Mouse (Mus musculus): ENCODE measurements around the gene Dennd1a. TPM values are rescaled to one million over a fixed set of nuclear protein-coding genes. Genes with fewer than 3 reads are reported as not detected.

Dennd1a gene
- polyA plus RNA-seq, 1 experiment from 2014 or later, result 10.3 TPM

DNA sequence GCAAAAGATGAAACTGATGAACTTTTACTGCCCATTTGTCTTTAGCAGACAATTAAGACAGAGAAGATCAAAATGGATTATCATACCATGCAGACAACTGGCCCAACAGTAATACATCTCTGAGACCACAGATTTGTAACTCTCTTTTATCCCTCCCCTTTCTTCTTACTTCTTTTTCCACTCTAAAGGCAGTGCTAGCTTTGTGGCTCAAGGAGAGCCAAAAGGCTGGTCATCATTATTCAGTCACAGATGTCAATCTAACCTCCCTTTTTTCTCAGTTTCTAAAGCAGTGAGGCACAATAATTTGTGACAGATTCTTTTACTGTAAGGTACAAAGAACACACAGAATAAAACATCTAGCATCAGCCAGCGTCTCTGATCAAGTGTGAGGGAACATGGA, 130.2 kb downstream of the Dennd1a start:
- H3K4me1 ChIP-seq (replicated peaks; ENCODE audit: control insufficient read depth, insufficient read depth, low read length), result no peaks in the 10 kb centered on the region
- no peaks in the 10 kb centered on the region for H3K36me3 ChIP-seq (ENCODE audit: control insufficient read depth, insufficient read depth)
- no peak for TF ChIP-seq CTCF (IDR thresholded peaks at IDR 0.05; ENCODE audit: low read depth)
- H3K4me3 ChIP-seq (ENCODE audit: low read depth, low read length), result no peak overlapping the region
- H3K27ac ChIP-seq (ENCODE audit: low read depth, low read length), result no peak overlapping the region
- H3K27me3 ChIP-seq (replicated peaks; ENCODE audit: control insufficient read depth, insufficient read depth, low read length), result no peaks in the 10 kb centered on the region
- H3K9ac ChIP-seq (ENCODE audit: low read depth, low read length), result no peak overlapping the region
- H3K4me2 ChIP-seq (replicated peaks; ENCODE audit: low read depth), result no peak overlapping the region
- ATAC-seq, result no peak
- no peaks in the 10 kb centered on the region for H3K9me3 ChIP-seq (ENCODE audit: control insufficient read depth)
- 79% methylated on average over 1 of the region's 1 CpGs for WGBS

DNA sequence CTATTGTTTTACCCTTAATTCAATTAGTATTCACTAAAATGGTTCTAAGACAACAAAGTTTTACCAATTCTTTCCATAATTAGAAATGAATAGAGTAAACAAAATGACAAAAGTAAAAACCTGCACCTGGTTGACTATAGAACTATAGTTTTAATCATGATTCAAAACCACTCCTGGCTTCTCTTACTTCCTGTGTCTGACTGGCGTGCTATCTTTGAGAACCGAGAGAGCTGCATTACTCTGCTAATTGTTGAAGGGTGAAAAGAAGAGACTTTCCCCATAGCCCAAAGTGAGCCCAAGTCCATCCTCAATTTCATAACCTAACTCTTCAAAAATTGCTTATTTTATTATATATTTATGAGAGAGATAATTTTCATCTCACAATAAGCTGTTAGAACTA, 131.2 kb downstream of the Dennd1a start:
- Histone ChIP-seq H3K36me3 (ENCODE audit: control insufficient read depth, insufficient read depth) (no peaks in the 10 kb centered on the region), H3K27ac (ENCODE audit: low read depth, low read length) (no peak overlapping the region), H3K9me3 (ENCODE audit: control insufficient read depth) (no peaks in the 10 kb centered on the region), H3K4me1 (replicated peaks; ENCODE audit: control insufficient read depth, insufficient read depth, low read length) (no peaks in the 10 kb centered on the region), H3K9ac (ENCODE audit: low read depth, low read length) (no peak overlapping the region), H3K27me3 (replicated peaks; ENCODE audit: control insufficient read depth, insufficient read depth, low read length) (no peaks in the 10 kb centered on the region), H3K4me3 (ENCODE audit: low read depth, low read length) (no peak overlapping the region), H3K4me2 (replicated peaks; ENCODE audit: low read depth) (no peak overlapping the region)
- no peak for ATAC-seq
- no peak for TF ChIP-seq CTCF (IDR thresholded peaks at IDR 0.05; ENCODE audit: low read depth)
- WGBS, result 81% methylated on average over 2 of the region's 2 CpGs

DNA sequence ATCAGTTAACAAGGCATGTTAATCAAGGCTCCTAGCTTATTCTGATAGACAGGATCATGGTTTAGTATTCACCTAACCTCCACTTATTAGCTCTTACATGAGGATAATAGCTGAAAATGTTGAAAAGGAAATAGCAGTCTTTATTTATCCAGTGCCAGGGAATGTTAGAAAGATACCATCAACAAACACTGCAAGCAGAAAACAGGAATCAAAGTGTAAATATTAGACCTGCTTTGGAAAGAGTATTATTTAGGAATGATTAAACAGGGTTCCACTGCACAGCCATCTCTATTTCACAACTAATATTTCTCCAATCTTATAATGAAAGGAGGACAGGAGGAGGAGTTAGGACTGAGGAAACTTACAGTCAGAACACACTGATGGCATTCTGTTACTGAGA, 142.4 kb downstream of the Dennd1a start:
- Histone ChIP-seq H3K4me2 (replicated peaks; ENCODE audit: low read depth) (no peak overlapping the region), H3K9ac (ENCODE audit: low read depth, low read length) (no peak overlapping the region), H3K4me1 (replicated peaks; ENCODE audit: control insufficient read depth, insufficient read depth, low read length) (no peaks in the 10 kb centered on the region), H3K36me3 (ENCODE audit: control insufficient read depth, insufficient read depth) (no peaks in the 10 kb centered on the region), H3K9me3 (ENCODE audit: control insufficient read depth) (no peaks in the 10 kb centered on the region), H3K27me3 (replicated peaks; ENCODE audit: control insufficient read depth, insufficient read depth, low read length) (no peaks in the 10 kb centered on the region), H3K4me3 (ENCODE audit: low read depth, low read length) (no peak overlapping the region), H3K27ac (ENCODE audit: low read depth, low read length) (no peak overlapping the region)
- no peak for ATAC-seq
- no peak for TF ChIP-seq CTCF (IDR thresholded peaks at IDR 0.05; ENCODE audit: low read depth)

DNA sequence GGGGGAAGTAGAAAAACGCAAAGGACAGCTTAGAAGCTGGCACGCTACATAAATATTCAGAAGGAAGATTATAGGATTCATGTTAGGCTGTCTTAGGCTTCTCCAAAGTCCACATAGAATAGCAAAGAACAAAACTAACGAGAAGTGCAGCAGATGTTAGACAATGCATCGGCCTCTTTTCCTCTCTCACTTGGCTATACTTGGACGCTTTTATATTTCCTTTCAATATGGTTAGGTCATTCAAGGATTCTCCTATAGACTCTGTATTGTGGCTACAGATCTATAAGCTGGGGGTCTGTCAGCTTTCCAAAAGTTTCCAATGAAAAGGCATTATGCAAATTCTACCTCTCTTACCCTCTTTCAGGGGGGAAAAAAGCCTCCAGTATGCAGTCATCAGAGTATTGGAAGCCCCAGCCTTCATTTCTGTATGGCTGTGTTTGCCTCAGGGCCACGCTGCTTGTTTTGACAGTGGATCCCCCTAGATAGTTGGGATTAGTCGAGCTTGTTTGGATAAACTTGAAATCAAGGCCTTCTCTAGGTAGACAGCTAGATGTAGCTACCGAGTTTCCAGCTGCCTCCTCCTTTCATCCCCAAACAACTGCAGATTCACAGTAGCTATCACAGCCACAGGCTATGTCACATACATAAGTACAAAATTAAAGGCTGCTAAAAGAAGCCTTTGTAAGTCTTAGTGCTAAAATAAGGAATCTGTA, 143.0 kb downstream of the Dennd1a start:
- H3K4me2 ChIP-seq (replicated peaks; ENCODE audit: low read depth), result no peak overlapping the region
- no peaks in the 10 kb centered on the region for H3K36me3 ChIP-seq (ENCODE audit: control insufficient read depth, insufficient read depth)
- no peaks in the 10 kb centered on the region for H3K27me3 ChIP-seq (replicated peaks; ENCODE audit: control insufficient read depth, insufficient read depth, low read length)
- no peaks in the 10 kb centered on the region for H3K9me3 ChIP-seq (ENCODE audit: control insufficient read depth)
- no peak for ATAC-seq
- no peak for TF ChIP-seq CTCF (IDR thresholded peaks at IDR 0.05; ENCODE audit: low read depth)
- no peak overlapping the region for H3K9ac ChIP-seq (ENCODE audit: low read depth, low read length)
- no peak overlapping the region for H3K4me3 ChIP-seq (ENCODE audit: low read depth, low read length)
- no peaks in the 10 kb centered on the region for H3K4me1 ChIP-seq (replicated peaks; ENCODE audit: control insufficient read depth, insufficient read depth, low read length)
- 58% methylated on average over 8 of the region's 8 CpGs for WGBS
- H3K27ac ChIP-seq (ENCODE audit: low read depth, low read length), result no peak overlapping the region

DNA sequence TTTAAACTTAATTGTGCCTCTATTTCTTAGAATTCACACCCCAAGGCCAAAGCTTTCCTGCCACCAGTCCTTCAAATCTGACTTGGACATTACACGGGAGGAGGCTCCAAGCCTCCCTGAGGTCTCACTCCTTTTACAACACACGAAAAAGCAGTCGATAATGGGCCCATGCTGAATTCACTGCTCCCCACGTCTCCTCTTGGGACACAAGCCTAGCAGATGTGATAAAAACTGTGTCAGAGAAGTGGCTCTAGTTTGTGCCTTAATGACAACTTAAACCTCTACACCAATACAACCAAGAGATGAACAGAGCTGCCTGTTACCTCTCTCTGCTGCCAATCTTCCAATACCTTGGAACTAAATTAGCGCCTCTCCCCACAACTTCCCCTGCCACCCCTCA, 144.3 kb downstream of the Dennd1a start:
- H3K27me3 ChIP-seq (replicated peaks; ENCODE audit: control insufficient read depth, insufficient read depth, low read length), result no peaks in the 10 kb centered on the region
- H3K4me3 ChIP-seq (ENCODE audit: low read depth, low read length), result no peak overlapping the region
- no peaks in the 10 kb centered on the region for H3K36me3 ChIP-seq (ENCODE audit: control insufficient read depth, insufficient read depth)
- no peaks in the 10 kb centered on the region for H3K9me3 ChIP-seq (ENCODE audit: control insufficient read depth)
- ATAC-seq, result no peak
- H3K4me2 ChIP-seq (replicated peaks; ENCODE audit: low read depth), result no peak overlapping the region
- H3K4me1 ChIP-seq (replicated peaks; ENCODE audit: control insufficient read depth, insufficient read depth, low read length), result no peaks in the 10 kb centered on the region
- 57% methylated on average over 5 of the region's 5 CpGs for WGBS
- no peak for TF ChIP-seq CTCF (IDR thresholded peaks at IDR 0.05; ENCODE audit: low read depth)
- no peak overlapping the region for H3K27ac ChIP-seq (ENCODE audit: low read depth, low read length)
- H3K9ac ChIP-seq (ENCODE audit: low read depth, low read length), result no peak overlapping the region

- no peaks in the 10 kb centered on the region for H3K4me1 ChIP-seq (replicated peaks; ENCODE audit: control insufficient read depth, insufficient read depth, low read length)
- ATAC-seq, result no peak
- 33% methylated on average over 2 of the region's 2 CpGs for WGBS
These were observed 145.0 kb downstream of the Dennd1a start for GRCm38 (mm10) chr2:38142210-38142609.

GRCm38 (mm10) chr2:38139536-38139935, 147.7 kb downstream of the Dennd1a start:
- Histone ChIP-seq H3K27ac (ENCODE audit: low read depth, low read length) (no peak overlapping the region), H3K27me3 (replicated peaks; ENCODE audit: control insufficient read depth, insufficient read depth, low read length) (no peaks in the 10 kb centered on the region), H3K4me3 (ENCODE audit: low read depth, low read length) (no peak overlapping the region), H3K4me2 (replicated peaks; ENCODE audit: low read depth) (no peak overlapping the region), H3K4me1 (replicated peaks; ENCODE audit: control insufficient read depth, insufficient read depth, low read length) (no peaks in the 10 kb centered on the region), H3K9me3 (ENCODE audit: control insufficient read depth) (no peaks in the 10 kb centered on the region), H3K9ac (ENCODE audit: low read depth, low read length) (no peak overlapping the region), H3K36me3 (ENCODE audit: control insufficient read depth, insufficient read depth) (no peaks in the 10 kb centered on the region)
- no peak for ATAC-seq
- WGBS, result 75% methylated on average over 3 of the region's 3 CpGs
- TF ChIP-seq CTCF (IDR thresholded peaks at IDR 0.05; ENCODE audit: low read depth), result no peak

More at GRCm38 (mm10) chr2:38142210-38142609, 145.0 kb downstream of the Dennd1a start:
- Histone ChIP-seq H3K27me3 (replicated peaks; ENCODE audit: control insufficient read depth, insufficient read depth, low read length) (no peaks in the 10 kb centered on the region), H3K9ac (ENCODE audit: low read depth, low read length) (no peak overlapping the region), H3K4me3 (ENCODE audit: low read depth, low read length) (no peak overlapping the region), H3K36me3 (ENCODE audit: control insufficient read depth, insufficient read depth) (no peaks in the 10 kb centered on the region), H3K9me3 (ENCODE audit: control insufficient read depth) (no peaks in the 10 kb centered on the region), H3K27ac (ENCODE audit: low read depth, low read length) (no peak overlapping the region), H3K4me2 (replicated peaks; ENCODE audit: low read depth) (no peak overlapping the region)
- TF ChIP-seq CTCF (IDR thresholded peaks at IDR 0.05; ENCODE audit: low read depth), result no peak
